Mouse (Mus musculus) R1 (cell line): ENCODE measurements around the gene Tssk6.
A peak's percentile ranks its signal among the peaks of the same experiment; 100 is the strongest.

ENCODE experiments used
- DNase-seq: peaks from one replicate; pipeline ENCODE4 v3.0.0-alpha.2; 2018; ENCODE audit warnings: low read depth, low spot score

The Tssk6 gene

DNA sequence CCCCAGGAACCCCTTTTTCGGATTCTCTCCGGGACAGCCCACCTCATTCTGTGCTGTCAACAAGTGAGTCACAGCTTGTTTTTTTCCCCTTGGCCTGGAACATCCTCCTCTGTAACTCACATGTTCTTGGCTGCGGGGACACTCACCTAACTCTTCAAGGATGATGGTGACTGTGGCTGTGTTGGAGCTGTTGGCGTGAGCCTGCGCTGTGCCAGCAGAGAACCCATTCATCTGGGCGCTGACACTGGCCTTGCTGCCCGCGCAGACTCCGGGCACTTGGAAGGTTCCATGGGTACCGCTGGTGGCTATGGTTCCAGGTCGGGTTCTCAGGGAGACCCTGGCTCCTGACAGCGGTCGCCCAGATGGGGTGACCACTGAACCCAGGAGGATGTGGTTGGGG lies 17.8 kb upstream of the Tssk6 start:
- no peak for DNase-seq

DNA sequence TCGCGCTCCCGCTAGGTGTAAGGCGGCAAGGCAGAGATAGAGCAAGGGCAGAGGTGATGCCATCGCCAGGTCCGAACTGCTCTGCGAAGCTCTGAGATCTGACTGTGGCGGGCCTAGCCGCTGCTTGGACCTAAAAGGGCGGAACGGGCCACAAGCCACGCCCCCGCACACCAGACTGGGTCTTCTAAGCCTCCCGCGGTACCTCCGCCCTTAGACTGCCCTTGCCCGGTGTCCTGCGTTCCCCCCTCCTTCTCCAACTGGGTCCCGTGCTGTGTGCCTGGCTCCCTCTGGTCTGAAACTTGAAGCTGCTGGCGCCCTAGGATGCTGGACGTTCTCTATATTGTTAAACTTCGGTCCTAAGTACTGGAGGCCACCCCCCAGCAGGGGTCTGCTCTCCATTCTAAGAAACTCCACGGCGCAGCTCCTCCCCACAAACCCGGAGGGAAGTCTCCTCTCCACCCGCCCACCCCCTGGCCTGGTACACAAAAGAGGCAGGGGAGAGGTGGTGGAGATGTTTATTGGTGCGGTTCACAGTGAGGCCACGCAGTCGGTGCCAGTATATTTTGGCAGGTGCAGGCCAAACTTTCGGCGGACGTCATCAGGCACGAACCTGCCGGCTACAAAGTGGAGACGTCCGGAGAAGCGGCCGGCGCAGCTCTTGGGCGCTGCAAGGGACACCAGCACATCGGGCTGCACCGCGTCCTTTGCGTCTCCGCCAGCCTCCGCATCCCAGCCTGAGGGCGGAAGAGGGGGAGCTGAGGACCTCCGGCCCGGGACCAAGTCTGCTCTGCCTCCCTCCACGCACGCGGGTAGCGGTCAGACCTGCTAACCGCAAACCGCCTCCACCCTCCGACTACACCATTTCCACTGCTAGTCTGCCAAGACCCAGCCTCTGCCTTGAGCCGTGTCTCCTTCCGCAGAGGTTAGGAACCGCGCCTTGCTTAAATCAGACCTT lies 14.4 kb upstream of the Tssk6 start, which contains the start of gene Cilp2:
Gene Cilp2 (minus strand): TSS at position 399 of the 955 bp plus-strand sequence.
- peak; percentile 85 for DNase-seq

DNA sequence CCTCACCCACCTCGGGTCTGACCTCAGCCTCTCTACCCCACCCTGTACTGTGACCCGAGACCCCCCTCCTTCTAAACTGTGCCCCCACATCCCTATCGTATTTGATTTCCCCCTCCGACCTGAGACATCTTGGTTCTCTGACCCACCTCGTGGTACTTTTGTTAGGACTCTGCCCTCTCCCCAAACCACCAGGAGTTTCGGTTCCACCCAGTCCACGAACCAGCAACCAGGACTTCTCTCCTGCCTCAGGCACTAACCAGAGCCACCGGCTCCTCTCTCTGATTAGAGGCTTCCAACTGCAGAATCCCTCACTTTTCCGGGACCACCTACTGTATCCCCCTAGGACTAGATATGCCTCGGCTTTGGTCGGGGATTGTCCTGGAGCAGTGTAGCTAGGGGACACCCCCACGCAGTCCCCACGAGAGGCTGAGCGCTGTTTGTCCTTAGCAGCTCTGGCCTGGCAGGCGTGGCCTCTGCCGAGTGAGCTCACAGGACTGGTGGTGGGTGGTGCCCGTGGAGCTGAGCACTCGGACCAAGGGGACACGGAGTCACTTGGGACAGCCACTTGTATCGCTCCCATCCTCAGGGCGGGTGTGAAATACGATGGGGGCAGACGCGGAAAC lies 13.6 kb upstream of the Tssk6 start:
- DNase-seq = peak; percentile 31

DNA sequence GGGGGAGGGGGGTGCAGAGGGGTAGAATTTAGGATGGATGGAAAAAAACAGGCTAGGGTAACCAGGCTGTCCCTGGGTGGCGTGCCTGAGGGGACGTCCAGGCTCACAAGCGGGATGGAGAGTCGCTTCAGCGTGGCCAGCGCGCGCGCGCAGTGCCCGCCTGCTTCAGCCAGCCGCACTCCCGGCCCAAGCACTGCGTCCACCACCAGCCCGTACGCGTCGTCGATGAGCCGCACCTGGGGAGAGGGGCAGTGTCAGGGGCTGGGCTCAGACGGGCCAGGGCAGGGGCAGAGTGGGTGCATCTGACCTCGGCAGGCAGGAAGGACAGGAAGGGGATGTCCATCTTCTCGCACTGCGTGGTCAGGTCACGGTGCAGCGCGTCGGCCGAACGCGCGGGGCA lies 13.1 kb upstream of the Tssk6 start:
- no peak for DNase-seq

DNA sequence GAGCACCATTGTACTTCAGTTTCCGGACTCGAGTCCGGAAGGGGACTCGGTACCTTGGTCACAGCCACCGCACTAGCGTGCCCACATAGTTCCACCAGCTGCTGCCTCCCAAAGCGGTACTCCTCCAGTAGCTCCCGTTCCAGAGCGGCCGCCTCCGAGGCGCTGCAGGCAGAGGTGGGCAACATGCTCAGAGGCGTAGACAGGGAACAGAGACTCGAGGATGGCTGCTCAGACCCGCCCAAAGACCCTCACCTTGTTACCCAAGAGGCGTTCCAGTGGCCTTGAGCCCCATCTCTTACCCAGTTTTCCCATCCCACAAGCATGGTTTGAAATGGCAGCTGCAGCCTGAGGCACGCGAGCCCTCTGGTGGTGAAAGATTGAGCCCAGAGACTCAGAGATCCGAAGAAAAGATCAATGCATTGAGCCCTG lies 11.2 kb upstream of the Tssk6 start:
- DNase-seq = peak; percentile 80

DNA sequence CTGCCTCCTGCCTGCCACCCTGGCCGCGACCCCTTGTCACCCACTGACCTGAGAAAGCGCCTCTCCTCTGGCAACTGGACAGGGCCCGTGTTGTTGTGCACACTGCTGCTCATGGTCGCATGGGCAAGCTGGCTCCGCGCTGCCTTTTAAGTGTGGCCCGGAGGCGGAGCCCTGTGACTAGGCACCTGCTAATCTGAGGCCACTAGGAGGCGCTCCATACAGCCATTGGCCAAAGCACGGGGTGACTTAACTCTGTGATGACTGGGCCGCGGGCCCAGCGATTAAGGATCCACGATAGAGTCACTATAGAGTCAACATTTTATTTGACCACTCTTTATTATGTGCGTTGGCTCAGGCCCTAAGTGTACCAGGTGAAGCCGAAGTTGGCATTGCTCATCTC lies 8.1 kb upstream of the Tssk6 start:
- DNase-seq = peak; percentile 92

DNA sequence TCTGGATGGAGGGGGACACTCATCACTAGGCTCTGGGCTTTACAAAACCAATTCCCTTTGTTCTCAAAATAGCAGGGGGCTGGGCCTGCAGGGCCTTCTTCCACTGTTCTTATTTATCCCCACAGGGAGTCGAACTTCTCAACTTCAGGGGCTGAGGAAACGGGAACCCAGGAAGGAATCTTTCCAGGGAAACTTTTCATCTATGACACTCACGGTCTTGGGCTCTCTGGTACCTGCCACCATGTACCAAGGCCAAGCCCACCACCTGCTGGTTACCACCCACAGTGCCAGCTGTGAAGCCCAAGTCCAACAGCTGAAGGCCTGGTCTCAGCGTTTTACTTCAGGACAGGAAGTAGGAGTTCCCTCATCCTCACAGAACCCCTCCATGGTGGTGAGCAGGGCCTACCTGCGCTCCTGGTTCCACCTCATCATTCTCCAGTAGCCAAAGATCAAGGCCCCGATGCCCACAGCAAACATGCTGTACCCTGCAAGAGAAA lies 7.1 kb upstream of the Tssk6 start:
- DNase-seq = peak; percentile 52

DNA sequence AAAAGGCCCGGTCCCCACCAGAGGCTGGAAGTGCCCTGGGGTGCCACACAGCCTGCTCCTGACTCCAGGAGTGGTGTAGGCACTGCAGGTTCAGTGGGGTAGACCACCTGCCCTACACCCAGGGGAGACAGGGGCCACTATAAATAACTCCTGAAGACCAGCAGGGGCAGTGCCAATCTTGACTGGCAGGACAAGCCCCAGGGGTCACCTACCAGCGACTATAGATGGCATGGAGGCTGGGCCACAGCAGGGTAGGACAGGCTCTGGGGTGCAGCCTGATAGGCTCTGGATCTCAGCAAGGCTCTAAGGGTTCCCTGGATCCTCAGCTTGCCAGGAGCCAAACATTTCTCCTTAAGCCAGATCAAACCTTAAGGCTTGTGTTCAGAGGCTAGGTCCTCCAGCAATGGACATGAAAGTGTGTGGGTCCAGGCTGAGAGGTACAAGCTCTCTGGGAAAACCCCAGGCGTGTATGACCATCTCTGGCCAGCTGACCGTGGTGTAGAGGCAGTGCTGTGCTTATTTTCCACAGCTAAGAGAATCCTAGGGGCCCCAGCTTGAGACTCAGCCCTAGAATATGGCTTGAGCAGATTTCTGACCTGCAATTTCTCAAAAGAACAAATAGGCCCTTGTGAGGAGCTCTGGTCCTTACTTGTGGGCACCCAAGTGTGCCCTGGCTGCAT lies 6.1 kb upstream of the Tssk6 start:
- DNase-seq = no peak

DNA sequence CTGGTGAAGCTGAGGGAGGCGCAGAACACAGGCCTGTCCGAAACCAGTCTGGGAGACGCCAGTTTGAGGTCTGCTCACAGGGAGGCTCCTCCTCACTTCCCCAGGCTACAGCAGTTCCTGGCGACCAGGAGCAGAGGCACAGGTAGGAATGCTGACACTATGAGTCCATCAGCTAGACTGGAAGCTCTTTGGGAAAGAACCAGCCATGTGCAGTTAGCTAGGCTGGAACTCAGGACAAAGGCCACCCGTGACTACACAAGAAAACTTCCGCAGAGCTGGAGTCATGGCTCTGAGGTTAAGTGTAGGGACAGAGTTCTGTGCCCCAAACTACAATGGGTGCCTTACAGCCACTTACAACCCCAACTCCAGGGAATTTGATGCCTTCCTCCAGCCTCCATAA lies 4.1 kb upstream of the Tssk6 start:
- DNase-seq = no peak

DNA sequence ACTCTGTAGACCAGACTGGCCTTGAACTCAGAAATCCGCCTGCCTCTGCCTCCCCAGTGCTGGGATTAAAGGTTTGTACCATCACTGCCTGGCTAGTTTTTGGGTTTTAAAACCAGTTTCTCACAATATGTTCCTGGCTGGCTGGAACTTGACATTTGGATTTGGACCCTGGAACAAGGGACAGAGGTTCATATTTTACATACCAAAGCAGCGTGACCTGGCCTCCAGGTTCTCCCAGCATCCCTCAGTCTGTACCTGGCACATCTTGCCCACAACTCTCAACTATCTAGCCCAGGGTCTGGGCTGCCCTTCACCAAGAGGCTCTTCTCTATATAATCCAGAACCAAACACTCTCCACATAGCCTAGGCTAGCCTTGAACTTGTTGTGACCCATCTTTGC lies 2.1 kb upstream of the Tssk6 start:
- DNase-seq = no peak

DNA sequence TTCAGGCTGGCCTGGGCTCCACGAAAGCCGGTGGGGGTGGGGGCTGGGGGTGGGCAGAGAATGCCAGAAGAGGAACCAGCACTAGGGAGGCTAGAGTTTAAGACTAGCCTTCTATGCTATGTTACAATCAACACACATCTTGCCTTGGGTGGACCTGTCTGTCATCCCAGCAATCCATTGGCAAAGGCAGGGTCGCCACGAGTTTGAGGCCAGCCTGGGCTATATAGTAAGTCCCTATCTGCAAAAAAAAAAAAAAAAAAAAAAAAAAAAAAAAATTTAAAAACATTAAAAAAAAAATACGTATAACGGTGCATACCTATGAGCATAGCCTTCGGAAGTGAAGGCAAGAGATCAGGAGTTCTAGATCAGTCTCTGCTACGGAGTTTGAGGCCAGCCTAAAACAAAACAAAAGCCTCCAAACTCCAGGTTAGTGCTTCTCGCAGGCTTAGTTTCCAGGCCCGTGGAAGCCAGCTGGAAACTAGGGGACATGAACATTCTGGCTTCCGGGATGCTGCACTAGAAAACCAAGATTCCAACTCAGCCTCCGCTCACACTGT lies 1.0 kb upstream of the Tssk6 start:
- DNase-seq = no peak

DNA sequence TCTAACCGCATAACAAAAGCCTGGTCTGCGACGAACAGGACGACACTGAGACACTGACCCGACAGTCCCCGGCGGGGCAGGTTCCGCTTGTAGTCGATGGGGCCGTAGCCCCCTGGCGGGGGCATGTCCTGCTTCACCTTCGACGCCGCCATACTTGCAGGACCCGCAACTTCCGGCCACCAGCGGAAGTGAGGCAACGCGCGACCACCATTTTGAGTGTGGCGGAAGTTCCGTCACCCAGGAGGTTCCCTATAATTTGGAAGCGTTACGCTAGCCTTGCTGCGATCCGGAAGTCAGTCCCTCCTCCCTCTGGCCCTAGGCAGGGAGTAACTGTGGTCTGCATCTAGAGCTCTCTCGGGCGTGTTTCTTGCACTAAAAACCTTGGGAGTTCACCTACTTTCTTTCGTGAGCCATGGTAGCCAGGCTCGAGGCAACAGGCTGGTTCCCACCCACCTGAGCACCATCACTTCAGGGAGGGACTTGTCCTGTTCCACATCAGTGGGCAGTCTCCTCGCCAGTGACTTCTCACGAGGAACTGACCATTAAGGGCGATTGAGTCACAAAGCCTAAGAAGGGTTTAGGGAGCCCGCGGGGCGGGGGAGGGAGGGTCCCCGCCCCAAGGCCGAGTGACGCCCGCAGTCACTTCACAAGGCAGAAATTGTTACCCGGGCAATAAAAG lies 361 bp upstream of the Tssk6 start:
- peak; percentile 98 for DNase-seq

DNA sequence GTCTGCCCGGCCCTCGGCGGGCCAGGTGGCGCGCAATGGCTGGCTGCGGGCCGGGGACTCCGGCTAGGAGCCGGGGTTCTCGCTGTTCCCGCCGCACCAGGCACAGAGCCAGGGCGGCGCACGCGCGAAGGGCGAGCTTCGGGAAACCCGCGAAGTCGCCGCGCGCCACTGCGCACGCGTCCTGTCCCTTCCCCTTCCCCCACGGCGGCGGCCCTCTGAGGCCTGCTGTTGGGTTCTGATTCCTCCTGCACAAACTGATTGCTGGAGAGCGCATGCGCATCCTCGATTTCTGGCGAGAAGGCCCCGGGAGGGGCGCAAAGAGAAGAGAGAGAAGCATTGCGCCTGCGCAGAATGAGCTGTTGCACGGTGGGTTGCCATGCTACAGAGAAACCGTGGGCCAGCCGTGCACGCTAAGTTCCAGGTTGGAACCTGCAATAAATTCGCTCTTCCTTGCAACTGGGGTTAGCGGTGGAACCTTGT lies 1.1 kb downstream of the Tssk6 start:
- peak; percentile 100 for DNase-seq

DNA sequence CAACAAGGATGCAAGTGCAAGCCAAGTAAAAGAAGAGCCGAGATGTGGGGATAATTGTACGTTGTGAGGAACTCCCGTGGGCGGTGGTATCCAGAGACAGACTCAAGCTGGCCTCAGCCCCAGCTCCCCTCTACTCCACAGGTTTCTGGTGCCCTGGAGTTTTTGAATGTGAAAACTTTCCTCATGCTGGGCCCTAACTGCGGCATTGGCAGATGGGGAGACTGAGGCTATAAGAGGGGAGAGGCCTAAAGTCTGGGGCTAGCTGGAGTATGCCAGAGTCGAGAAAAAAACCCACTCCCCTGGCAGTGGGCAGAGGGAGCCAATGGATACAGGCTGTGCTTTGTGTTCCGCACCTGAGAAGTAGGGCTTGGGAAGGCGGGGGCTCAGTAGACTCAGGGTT lies 2.1 kb downstream of the Tssk6 start:
- no peak for DNase-seq

DNA sequence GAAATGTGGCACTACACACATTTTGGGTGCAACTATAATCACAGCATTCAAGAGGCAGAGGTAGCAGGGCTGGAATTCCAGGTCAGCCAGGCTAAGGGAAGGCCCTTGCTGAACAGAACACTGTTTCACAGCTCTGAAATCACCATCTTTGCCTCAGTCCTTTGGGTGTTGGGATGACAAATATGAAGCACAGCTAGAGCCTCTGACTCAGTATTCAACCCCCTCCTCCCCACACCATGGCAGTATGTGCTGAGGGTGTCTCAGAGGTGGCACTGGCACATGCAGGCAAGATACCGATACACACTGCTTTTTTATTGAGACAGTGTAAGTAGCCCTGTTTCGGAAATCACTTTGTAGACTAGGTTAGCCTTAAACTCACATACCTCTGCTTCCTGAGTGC lies 4.3 kb downstream of the Tssk6 start:
- no peak for DNase-seq

DNA sequence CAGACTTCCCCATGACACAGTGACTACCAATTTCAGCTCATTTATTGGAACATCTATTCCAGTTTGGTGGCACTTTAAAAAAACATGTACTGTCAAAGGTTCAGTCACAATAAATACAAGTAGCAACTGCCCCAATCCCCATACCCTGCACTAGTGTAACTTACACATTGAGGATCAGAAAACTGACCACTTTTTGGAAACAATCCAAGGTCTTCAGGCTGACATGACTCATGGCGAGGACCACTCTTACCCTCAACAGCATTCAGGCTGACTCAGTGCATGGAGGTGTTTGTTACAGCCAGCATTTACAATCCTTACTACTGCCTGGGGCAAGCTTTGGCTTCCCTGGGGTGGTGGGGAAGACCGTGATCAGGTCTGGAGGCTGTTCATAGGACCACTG lies 5.1 kb downstream of the Tssk6 start:
- DNase-seq = no peak

DNA sequence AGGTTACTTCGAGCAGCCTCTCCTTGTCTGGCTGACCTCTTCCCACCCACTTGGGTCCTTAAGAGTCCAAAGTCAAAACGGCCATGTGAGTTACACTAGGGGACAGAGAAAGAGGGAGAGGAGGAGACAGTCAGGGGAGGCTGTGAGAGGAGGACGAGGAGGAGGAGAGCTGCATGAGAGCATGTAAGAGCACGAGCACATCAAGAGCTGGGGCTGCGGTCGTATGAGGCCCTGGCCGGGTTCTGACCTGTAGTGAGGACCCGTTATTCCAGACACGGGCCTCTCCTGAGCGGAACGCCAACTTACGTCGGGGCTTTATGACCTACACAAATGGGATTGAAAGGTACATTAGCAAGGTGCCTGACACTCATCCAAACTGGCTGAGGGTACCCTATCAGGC lies 9.9 kb downstream of the Tssk6 start:
- no peak for DNase-seq

DNA sequence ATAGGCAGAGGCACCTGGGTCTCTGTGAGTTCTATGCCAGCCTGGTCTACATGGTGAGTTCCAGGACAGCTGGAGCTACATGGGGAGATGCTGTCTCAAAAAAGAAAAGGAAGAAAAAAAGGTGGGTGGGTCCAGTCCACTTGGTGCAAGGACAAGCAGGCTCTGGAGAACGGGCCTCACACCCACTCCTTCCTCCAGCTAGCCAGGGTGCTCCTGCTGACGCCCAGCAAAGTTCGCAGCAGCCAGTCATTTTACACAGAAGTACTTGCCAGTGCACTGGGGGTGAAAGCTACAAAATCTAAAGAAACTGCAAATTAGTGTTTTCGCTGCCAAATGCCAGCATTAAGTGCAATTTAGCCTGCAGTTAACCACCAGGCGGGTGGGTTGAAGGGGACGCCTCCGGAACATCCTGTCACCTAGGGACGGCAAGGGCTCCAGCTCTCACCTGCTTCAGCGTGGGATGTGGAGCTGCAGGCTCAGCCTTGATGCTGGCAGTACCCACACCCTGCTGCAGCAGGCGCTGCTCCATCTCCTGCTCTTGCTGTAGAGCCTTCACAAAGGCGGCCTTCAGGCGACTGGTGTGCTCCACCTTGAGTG lies 10.6 kb downstream of the Tssk6 start:
- no peak for DNase-seq

DNA sequence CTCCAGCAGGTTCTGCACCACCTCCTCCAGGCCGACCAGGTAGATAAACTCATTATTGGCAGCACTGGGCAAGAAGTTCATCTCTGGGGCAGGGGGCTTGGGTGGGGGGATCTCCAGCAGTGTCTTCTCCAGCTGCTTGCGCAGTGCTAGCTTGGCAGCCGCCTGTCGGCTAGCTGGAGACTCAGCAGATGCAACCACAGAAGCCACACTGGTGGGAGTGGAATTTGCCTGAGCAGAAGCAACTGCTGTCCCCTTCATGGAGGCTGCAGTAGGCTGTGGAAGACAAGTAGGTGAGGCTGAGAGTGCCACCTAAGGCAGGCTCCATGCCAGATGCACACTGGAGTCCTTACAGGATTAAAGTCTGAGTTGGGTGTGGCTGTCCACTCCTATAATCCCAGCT lies 12.5 kb downstream of the Tssk6 start:
- DNase-seq = no peak

DNA sequence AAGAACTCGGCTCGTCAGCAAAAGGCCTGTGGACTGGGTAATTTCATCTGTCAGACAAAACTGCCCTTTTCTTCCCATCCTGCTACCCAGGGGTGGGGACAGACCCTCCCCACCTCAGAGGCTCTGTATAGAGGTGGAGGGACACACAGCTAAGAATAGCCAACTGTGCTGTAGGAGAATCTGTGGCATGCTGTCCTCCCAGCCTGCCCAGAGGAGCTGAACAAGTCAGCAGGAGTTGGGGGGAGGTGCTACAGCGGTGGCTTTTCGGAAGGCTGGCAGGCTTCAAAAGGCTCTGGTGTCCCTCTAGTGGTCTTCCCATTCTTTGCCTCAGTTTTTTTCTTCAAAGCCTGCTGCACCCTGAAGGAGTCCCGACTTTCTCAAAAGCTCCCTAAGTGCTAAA lies 13.8 kb downstream of the Tssk6 start:
- peak; percentile 62 for DNase-seq

DNA sequence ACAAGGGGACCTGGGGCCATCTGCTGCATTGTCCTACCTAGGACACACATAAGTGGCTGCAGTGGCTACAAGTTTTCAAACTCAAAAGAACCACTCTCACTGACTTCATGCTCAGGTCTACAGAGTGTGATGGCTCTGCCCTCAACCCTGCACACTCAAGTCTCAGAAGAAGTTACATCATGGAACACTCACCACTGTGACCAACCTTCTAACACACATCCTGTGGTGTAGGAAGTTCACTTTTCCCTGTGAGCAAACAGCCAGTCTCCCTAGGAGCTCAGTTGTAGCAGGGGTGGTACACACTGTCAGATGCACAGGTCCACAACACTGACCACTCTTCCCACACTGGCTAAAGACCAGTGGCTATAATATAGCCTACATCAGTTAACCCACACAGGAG lies 16.5 kb downstream of the Tssk6 start:
- no peak for DNase-seq
